Mouse (Mus musculus) lung, adult 18-20 months (tissue): ENCODE data around the gene Dcbld2.
"Not testable (repeated sequence)": the region's sequence is repeated elsewhere in the genome, so short reads cannot be mapped to it uniquely, and the experiment has no call there.

Experiments used
- DNase-seq, 2 experiments: peaks; one replicate each; pipeline ENCODE4 v3.0.0; 2022; ENCODE audit warnings: mixed read lengths in 2 of 2

Dcbld2 gene

DNA sequence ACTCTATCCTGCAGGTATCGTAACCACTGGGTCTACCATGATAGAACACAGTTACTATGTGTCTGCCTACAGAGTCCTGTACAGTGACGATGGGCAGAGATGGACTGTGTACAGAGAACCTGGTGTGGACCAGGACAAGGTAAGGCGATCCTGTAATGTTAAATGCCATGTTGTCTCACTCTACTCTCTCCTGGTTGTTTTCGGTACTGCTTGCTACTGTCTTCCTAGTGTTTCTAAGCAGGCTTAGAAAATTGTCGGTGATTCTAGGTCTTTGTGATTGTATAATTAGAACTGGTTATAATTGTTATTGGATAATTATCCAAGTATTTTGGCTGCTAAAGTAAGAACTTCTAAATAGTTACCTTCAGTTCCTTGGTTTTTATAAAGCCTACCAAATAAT, 43.4 kb downstream of the Dcbld2 start:
- no peak for DNase-seq

DNA sequence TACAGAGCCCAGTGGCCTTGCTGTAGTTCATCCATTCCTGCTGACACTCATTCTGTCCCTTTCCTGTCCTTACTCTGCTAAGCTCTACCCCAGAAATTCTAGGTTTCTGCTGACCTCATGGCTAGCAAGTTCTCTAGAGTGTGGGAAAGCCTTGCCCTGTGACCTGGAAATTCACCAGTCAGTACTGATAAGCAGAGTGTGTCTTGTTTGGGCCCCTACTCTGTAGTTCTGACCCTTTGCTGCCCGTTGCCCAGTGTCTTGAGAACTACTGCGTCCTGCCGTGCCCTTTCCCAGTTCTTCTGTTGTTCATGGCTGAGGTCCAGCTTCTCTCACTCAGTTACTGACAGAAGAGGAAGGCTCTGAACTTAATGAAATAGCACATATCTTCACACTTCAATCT, 44.9 kb downstream of the Dcbld2 start:
- DNase-seq: no peak

GRCm38 (mm10) chr16:58453820-58454219, 45.6 kb downstream of the Dcbld2 start:
- no peak for DNase-seq

- DNase-seq: peak; percentile 52 to 53
These were observed 46.4 kb downstream of the Dcbld2 start for GRCm38 (mm10) chr16:58454617-58455016.

GRCm38 (mm10) chr16:58455118-58455517, 46.9 kb downstream of the Dcbld2 start:
- DNase-seq: no peak

GRCm38 (mm10) chr16:58456445-58456844, 48.2 kb downstream of the Dcbld2 start:
- DNase-seq: no peak

GRCm38 (mm10) chr16:58456991-58457390, 48.7 kb downstream of the Dcbld2 start:
- DNase-seq: no peak

GRCm38 (mm10) chr16:58459966-58460365, 51.7 kb downstream of the Dcbld2 start:
- not testable (repeated sequence) for DNase-seq

DNA sequence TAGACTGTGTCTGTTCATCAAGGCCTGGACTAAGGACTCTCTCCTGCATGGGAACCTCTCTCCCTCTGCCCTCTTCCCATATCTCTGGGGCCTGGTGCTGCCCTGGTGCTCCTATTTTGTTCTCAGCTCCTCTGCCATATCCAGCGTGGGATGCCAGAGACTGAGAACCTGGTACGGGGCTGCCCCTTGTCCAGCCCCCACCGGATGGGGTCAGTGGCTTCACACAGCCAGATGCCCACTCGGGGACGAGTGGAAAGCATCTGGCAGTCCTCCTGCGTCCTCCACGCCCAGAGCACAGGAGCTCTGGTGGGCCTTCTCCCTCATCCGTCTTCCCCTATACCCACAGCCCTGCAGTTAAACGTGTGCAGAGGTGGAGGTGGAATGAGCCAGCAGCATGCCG, 52.1 kb downstream of the Dcbld2 start:
- no peak for DNase-seq

GRCm38 (mm10) chr16:58461856-58462518, 53.7 kb downstream of the Dcbld2 start:
- DNase-seq: no peak

DNA sequence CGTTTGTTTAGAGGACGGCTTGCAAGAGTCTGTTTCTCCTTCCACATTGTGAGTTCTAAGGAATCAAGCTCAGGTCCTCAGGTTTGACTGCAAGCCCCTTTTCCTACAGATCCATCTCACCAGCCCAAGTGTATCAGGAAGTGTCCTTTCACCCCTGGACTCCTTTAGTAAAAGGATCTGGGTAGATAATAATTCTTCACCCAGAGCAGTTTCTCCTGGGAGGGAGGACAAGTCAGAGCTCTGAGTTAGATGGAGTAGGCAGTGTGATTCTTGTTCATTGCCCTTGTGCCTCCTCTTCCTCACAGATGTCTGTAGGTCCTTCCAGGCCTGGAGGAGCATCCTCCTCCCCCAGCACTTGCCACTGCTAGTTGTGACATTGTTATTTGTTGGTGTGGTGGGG, 54.3 kb downstream of the Dcbld2 start:
- DNase-seq: no peak

DNA sequence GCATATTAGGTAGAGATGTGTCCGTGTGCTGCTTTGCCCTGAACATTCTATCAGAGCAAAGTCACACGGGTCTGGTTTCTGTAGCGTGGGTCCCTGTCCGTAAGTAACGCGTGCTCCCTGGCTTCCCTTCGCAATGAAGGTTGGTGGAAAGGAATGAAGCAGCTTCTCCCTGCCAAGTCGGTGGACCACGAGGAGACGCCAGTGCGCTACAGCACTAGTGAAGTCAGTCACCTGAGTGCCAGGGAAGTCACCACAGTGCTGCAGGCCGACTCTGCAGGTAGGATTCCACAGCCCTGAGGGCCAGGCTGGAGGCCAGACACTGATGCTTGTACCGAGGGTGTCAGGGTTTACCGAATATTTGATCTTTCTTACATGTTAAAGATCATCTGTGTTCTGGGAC, 55.8 kb downstream of the Dcbld2 start:
- no peak for DNase-seq

- DNase-seq: no peak
These were observed 57.2 kb downstream of the Dcbld2 start for GRCm38 (mm10) chr16:58465412-58465811.

DNA sequence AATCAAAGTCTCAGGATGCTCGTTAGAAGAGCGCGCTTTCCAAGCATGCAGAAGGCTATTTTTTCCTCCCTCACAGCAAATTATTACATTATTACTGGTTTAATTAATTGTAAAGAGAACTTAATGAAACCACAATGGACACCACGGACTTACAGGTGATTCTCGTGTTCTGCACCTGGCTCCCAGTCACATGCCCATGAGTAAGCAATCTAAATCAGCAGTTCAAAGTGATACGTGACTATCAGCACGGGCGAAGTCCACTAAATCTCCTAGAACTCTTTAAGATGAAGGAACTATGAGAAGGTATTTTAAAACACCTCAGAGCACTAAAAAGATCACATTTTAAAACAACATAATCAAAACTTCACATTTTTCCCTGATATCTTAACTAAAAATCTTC, 61.8 kb downstream of the Dcbld2 start:
- DNase-seq: no peak

- DNase-seq: no peak
These were observed 62.6 kb downstream of the Dcbld2 start for GRCm38 (mm10) chr16:58470841-58471240.

DNA sequence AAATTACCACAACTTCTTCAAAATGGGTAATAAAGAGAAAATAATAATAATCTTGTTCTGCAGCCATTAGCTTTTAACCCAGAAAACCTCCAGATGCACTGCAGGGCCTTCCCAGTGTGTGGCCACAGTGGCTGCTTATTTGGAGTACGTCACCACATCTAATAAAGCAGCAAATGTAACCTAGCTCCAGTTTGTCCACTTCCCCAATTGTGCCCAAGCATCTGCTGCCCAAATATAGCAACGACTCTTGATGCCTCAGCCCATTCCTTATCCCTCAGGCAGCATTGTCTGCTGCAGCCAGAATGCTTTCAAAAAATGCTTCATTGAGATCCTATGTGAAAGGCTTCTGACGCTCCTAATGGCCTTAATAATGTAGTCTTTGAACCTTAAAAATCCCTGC, 66.6 kb downstream of the Dcbld2 start:
- no peak for DNase-seq

DNA sequence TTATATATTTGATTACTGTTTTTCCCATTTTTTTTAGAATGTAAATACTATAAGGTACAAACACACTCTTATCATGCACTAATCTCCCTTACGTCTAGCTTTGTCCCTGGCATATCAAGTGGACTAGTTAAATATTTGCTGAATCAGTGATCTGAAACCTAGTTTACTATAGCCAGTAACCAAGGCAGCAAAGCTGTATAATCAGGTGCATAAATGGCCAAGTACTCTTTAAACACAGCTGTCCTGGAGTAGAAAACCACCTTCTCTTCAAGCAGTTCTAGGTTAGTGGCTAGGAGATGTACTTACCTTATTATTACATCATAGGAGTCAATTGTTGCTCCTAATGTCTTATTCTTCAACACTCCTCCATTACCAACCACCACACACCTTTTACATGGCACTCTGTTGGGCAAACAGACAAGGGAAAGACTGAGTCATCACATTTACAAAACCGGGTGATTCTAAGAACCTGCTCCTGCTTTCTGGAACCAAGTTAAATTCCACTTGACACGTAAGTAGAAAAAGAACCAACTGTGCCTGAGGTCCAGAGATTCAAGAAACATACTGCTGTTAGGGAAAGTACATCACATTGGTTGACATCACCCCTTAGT, 67.4 kb downstream of the Dcbld2 start:
- DNase-seq: no peak

GRCm38 (mm10) chr16:58476363-58476762, 68.1 kb downstream of the Dcbld2 start:
- DNase-seq: peak; percentile 70 to 82

DNA sequence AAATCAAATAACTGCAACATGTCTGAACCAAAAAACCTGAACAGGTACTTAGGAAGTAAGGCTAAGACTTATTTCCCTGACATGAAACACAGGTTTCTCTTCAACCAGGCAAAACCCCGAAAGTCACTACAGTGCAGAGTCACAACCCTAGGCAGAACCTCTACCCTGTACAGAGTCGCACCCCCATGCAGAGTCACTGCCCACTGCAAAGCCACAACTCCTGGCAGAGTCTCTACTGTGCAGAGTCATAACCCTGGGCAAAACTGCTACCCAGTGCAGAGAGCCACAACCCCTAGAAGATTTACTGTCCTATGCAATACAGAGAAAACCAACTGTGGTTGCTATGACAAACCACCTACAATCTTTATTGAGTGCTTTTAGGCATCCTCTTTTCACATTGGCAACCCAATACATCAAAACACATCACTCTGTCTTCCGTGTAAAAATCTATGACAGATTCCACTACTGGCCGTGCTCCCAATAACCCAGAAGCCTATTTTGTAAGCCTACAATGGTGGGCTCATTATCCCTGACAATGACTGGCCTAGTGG, 71.7 kb downstream of the Dcbld2 start:
- DNase-seq: no peak

DNA sequence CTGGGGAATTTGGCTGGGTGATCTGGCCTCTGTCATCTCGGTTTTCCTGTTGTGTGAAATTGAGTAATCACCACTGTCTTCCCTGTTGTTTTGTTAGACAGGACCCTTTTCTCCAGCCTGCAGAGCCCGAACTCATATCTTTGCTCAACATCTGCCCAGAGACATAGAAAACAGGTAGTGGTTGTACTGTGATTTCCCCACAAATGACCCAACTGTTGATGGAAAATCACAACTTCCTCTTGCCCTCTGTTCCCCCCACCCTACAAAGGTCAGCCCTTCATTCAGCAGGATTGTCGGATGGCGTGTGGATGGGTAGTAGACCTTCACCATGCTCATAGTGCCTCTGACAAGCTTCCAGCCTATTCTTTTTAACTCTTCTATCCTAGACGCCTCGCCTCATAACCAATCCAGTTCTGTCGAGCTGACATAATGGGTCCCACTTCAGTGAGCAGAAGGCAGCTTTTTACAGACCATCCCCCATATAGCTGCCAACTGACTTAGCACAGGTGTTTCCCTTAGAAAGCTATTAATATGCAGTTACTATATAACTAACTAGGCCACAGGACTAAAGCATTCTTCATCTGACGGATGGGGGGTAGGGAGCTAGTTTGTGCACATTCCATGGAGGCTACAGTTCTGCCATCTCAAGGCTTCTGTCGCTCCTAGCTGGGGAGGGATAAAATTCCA, 73.1 kb downstream of the Dcbld2 start:
- peak in 1 of 2 experiments; percentile 39 for DNase-seq

- DNase-seq: no peak
These were observed 73.6 kb downstream of the Dcbld2 start for GRCm38 (mm10) chr16:58481906-58482270.

DNA sequence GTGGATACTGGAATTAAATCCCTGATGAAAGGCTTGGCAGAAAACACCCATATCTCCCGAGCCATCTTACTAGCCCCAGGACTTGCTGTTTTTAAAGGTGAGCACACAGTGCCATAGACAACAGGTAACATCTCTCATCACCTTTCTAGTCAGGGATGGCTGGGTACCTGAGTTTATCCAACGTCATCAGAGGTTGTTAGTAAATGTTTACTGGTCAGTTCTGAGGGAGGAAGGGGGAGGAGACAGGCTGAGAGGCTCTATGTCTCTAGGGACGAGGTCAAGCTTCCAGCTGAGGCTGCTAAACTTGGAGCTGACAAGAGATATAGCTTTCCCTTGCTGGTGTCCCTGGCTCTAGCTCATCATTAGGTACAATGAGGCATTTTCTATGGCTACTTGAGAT, 74.1 kb downstream of the Dcbld2 start:
- DNase-seq: no peak

- no peak for DNase-seq
These were observed 79.6 kb downstream of the Dcbld2 start for GRCm38 (mm10) chr16:58487861-58488260.

DNA sequence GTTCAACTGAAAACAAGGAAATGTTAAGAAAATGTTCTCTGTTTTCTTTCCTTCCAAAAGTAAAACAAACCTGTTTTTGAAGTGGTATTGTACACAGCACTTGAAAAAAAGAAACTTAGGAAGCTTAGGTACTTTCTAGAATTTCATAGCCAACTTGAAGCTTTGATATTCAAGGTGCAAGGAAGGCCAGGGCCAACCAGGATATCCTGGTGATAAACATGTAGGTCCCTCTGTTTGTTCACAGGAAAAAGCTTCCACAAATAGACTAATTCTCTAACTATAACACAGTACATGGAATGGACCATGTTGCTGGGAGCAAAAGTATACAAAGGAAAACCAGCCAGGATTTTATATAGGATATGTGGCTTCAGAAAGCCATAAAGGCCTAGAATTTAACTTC, 88.5 kb downstream of the Dcbld2 start:
- no peak for DNase-seq
